Mouse (Mus musculus) limb, embryonic 12.5 days (tissue): ENCODE measurements at regions not wholly inside any gene's neighbourhood (a gene's known extent, or its start where the extent isn't known, plus 50 kb on each side); places are given as distances from the start of the nearest gene placed in this dataset.

Experiments
- ATAC-seq: fragments of 200-750 bp; cut with Nextera tagmentation; 2 replicates; pipeline ENCODE4 v1.8.0; 2017; ENCODE audit warnings: low read depth, moderate TSS enrichment; ENCODE audit not compliant: insufficient number of reproducible peaks, insufficient read depth, low FRiP score, low TSS enrichment
- H3K27ac ChIP-seq: fragments of 300-500 bp; sonication (generic); 2 replicates; pipeline ENCODE4 v1.5.1; 2016; ENCODE audit warnings: mild to moderate bottlenecking, moderate library complexity
- H3K27me3 ChIP-seq: fragments of 300-500 bp; sonication (generic); 2 replicates; pipeline ENCODE4 v1.6.1; 2016; ENCODE audit warnings: mild to moderate bottlenecking, moderate library complexity
- H3K36me3 ChIP-seq: fragments of 300-500 bp; sonication (generic); 2 replicates; pipeline ENCODE4 v1.6.1; 2016; ENCODE audit warnings: mild to moderate bottlenecking, moderate library complexity
- H3K4me1 ChIP-seq: fragments of 300-500 bp; sonication (generic); replicated peaks from 2 replicates; pipeline ENCODE4 v1.6.1; 2016
- H3K4me2 ChIP-seq: fragments of 300-500 bp; sonication (generic); 2 replicates; pipeline ENCODE4 v1.6.1; 2016; ENCODE audit warnings: mild to moderate bottlenecking, moderate library complexity
- H3K4me3 ChIP-seq: fragments of 300-500 bp; sonication (generic); replicated peaks from 2 replicates; pipeline ENCODE4 v1.5.1; 2016; ENCODE audit warnings: mild to moderate bottlenecking
- H3K9ac ChIP-seq: fragments of 300-500 bp; sonication (generic); replicated peaks from 2 replicates; pipeline ENCODE4 v1.6.1; 2016; ENCODE audit warnings: mild to moderate bottlenecking, moderate library complexity
- H3K9me3 ChIP-seq: fragments of 300-500 bp; sonication (generic); 2 replicates; pipeline ENCODE4 v1.6.1; 2016; ENCODE audit warnings: mild to moderate bottlenecking, moderate library complexity
- WGBS: fragments of 180-500 bp; shearing (Covaris S2); methylation state at CpG from one replicate; pipeline ENCODE4 v1.1.7; 2016; 5-methylcytosine and 5-hydroxymethylcytosine counted together

DNA sequence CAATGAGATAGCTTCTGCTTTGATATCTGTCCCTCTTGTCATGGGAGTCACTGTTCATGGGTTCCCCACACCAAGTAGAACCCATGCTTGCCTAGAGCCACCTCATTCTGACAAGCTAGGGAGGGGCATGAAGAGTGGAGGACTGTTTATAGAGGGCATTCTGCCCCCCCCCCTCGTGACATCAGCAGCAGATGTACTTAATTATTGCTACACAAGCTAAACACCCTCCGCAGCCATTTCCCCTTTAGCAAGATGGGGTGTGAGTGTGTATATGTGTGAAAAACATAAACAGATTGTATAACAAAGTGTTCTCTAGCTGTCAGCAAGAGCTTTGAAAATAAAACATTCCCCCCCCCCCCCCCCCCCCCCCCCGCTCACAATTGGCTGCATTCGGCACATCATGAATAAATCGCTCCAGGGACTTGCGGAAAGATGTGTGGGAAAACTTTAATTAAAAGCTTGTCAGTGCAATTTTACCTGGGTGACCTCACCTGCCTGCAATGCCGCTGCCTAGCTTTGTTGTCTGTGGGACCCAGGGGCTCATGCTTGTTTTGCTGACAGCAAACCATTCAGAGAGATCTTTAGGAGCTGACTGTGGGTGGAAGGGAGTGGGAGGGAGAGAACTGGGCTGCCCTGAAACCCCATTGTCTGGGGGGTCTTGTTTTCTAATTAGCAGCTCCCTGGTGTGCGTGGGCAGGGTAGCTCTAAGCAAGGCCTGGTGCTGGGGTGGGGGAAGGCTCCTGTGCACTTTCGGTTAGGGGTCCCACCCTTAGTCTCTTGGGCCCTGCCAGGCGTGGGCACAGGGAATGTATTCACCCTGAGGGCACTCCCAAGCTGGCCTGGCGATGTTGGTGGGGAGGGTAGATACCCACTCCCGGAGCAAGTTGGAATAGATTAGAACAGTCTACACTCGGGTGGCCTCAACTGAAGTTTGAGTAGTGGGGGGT, 63.4 kb downstream of the Irx2 start:
- peaks cover 55% of the 10 kb centered on the region for H3K27me3 ChIP-seq
- no peaks in the 10 kb centered on the region for H3K36me3 ChIP-seq
- WGBS = 50% methylated on average over 13 of the region's 13 CpGs
- no peak overlapping the region for H3K27ac ChIP-seq
- H3K4me2 ChIP-seq = no peak overlapping the region
- H3K9me3 ChIP-seq = no peaks in the 10 kb centered on the region
- ATAC-seq = no peak
- H3K4me3 ChIP-seq = no peak overlapping the region
- H3K9ac ChIP-seq = no peak overlapping the region
- H3K4me1 ChIP-seq = no peaks in the 10 kb centered on the region

DNA sequence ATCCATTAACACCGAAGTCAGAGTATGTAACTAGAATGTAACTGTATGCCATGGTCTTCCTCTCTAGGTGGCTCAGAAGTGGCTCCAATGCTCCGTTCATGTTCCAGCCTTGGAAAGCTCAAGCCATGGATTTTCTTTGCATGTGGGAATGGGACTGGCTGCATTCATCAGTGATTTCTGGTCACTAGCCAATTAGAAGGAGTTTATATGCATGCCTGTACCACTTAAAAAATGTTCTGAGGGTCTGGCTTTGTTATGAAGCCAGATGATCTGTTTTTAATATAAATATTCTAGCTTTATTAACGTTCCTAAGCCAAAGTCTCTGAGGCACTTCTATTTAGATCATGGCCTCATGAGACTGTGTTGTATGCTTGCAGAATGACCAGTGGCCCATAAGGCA, 78.8 kb downstream of the Irx2 start:
- Histone ChIP-seq H3K27me3 (peaks cover 22% of the 10 kb centered on the region; the same call in 1 of the 2 replicates), H3K9ac (no peak overlapping the region), H3K4me3 (no peak overlapping the region), H3K9me3 (no peaks in the 10 kb centered on the region), H3K36me3 (no peaks in the 10 kb centered on the region), H3K4me1 (no peaks in the 10 kb centered on the region), H3K27ac (no peak overlapping the region), H3K4me2 (no peak overlapping the region)
- ATAC-seq = no peak
- WGBS = 72% methylated on average over 3 of the region's 3 CpGs

DNA sequence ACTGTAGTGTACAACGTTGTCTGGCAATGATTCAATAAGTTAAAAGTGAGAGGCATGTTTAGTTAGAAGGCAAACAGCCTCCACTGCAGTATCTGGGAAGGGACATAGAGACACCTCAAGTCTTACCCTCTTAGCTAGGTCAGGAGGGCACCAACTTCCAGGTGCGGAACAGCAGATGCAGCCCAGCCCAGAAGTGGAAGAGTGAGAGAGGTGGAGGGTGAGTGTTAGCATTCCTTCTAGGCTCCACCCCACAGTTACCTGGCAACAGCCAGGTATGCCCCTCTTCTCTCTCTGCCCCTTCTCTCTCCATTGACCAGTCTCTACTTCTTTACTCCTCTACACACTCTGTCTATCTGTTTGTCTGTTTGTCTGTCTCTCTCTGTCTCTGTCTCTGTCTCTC, 80.1 kb downstream of the Irx2 start:
- WGBS = 75% methylated on average over 2 of the region's 2 CpGs
- peaks cover 26% of the 10 kb centered on the region for H3K27me3 ChIP-seq

DNA sequence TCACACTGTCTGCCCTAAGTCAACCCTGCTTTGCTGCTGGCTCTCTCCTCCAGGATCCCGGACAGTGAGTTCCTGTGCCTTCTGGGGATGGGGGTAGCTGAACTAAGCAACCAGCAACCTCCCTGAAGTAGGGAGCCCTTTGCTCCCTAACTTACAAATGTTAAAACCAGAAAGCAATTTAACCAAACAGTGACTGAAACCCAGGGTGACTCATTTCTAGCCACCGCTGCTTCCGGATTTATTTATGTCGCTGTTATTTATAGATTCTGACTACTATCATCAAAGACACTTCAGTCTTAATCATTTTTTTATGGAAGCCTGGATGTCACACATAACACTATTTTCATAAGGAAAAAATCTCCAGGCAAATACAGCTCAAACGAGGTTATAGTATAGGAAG, 81.4 kb downstream of the Irx2 start:
- Histone ChIP-seq H3K4me3 (no peak overlapping the region), H3K27me3 (peaks cover 28% of the 10 kb centered on the region), H3K9me3 (no peaks in the 10 kb centered on the region), H3K36me3 (no peaks in the 10 kb centered on the region), H3K27ac (no peak overlapping the region), H3K4me1 (no peaks in the 10 kb centered on the region), H3K4me2 (no peak overlapping the region), H3K9ac (no peak overlapping the region)
- 72% methylated on average over 5 of the region's 5 CpGs for WGBS
- ATAC-seq = no peak

More for the DNA sequence above, 80.1 kb downstream of the Irx2 start:
- H3K9ac ChIP-seq = no peak overlapping the region
- H3K27ac ChIP-seq = no peak overlapping the region
- no peak overlapping the region for H3K4me2 ChIP-seq
- H3K4me1 ChIP-seq = no peaks in the 10 kb centered on the region
- no peak for ATAC-seq
- H3K4me3 ChIP-seq = no peak overlapping the region
- no peaks in the 10 kb centered on the region for H3K9me3 ChIP-seq
- no peaks in the 10 kb centered on the region for H3K36me3 ChIP-seq

DNA sequence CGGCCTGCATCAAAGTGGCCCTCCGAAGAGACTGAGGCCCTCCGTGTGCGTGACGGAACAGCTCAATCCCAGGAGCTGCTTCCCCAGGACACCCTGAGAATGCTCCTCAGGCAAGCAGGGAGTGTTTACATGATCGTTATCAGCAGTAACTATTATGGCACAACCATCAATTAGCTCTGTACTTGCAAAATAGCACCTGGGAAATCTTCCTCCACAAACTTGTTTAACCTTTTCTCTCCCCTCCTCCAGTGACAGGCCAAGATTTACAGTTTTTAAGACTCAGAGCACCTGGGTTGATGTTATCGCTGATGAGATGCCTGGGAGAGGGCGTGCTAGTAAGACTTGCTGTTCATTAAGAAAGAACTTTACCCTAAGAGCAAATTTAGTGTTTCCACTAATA, 82.5 kb downstream of the Irx2 start:
- ATAC-seq = no peak
- WGBS = 22% methylated on average over 8 of the region's 8 CpGs
- Histone ChIP-seq H3K4me3 (no peak overlapping the region), H3K9ac (no peak overlapping the region), H3K4me1 (no peaks in the 10 kb centered on the region), H3K27ac (no peak overlapping the region), H3K9me3 (no peaks in the 10 kb centered on the region), H3K36me3 (no peaks in the 10 kb centered on the region), H3K4me2 (no peak overlapping the region), H3K27me3 (peaks cover 25% of the 10 kb centered on the region)

DNA sequence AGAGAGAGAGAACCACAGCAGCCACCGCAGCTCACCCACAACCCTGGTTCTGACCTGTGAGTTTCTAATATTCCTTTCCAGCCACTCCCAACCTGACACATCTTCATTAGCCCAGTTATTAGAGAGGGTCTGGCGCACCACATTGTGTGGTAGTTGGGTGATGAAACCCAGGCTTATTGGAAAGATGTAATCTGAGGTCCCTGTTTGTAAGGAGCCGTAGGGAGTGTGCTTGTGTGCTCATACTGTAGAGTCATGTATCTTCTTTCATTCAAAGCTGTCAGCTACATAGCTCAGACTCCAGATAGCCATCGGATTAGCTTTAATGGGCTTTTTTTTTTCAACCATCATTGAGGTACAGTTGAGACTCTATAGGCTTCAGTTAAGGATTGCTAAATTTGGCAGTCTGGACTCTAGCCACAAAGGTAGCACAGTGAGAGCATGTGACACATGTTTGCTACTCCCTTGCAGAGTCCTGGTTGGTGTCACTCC, 83.3 kb downstream of the Irx2 start:
- Histone ChIP-seq H3K4me1 (no peaks in the 10 kb centered on the region), H3K9me3 (no peaks in the 10 kb centered on the region), H3K9ac (no peak overlapping the region), H3K27me3 (peaks cover 25% of the 10 kb centered on the region), H3K27ac (no peak overlapping the region), H3K4me2 (no peak overlapping the region), H3K4me3 (no peak overlapping the region), H3K36me3 (no peaks in the 10 kb centered on the region)
- ATAC-seq = no peak
- 71% methylated on average over 4 of the region's 4 CpGs for WGBS

DNA sequence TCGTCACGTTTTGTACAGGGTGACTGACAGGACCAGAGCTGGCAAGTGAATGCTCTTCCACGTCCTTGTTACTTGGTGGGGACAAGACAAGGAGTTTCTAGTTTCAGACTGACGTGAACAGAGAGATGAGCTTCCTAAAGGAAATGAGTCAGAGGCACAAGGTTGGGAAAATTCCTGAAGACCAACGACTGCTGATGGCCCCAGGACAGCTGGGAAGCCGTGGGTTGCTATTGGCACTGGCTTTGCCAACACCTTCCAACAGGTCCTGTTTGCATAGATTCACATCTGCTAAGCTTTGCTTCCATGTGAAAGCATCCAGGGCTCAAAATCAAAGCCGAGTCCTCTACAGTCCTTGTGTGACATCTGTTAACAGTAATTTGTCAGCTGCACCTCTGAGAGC, 86.2 kb downstream of the Irx2 start:
- 45% methylated on average over 7 of the region's 7 CpGs for WGBS
- H3K4me3 ChIP-seq = no peak overlapping the region
- H3K9me3 ChIP-seq = no peaks in the 10 kb centered on the region
- no peaks in the 10 kb centered on the region for H3K4me1 ChIP-seq
- H3K4me2 ChIP-seq = no peak overlapping the region
- no peak overlapping the region for H3K27ac ChIP-seq
- H3K27me3 ChIP-seq = peaks cover 17% of the 10 kb centered on the region
- no peak overlapping the region for H3K9ac ChIP-seq
- ATAC-seq = no peak
- no peaks in the 10 kb centered on the region for H3K36me3 ChIP-seq

DNA sequence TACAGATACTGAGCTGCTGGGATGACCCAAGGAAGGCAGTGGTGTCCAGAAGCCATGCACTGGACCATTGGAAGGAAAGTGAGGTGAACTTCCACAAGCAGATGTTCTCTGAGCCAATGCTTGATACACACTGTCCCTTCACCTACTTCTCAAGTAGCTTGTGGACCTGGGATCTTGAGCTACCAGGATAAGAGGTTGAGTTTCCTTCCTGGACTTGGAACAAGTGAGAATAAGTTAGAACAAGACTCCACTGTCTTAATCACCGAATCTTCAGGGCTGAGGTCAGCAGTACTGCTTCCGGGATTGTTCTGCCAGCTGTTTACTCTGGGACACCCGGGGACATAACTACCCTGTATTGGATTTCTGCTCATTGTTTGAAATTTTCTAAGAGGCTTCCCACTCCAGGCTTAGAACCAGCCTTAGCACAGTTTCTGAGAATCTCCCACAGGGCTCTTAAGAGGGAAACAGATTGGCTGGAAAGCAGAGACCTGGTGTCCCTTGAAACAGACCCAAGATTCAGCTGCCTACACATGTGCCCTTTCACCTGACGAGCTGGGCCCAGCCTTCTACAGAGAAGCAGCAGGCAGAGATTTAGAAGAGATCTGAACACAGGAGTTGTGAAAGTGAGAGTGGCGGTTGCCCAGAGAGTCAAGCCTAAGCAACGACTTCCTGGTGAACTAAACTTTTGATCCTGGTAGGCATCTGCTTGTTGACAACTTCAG, 87.5 kb downstream of the Irx2 start:
- H3K4me3 ChIP-seq = no peak overlapping the region
- no peaks in the 10 kb centered on the region for H3K4me1 ChIP-seq
- no peaks in the 10 kb centered on the region for H3K36me3 ChIP-seq
- no peaks in the 10 kb centered on the region for H3K9me3 ChIP-seq
- H3K4me2 ChIP-seq = no peak overlapping the region
- WGBS = 52% methylated on average over 6 of the region's 6 CpGs
- H3K27me3 ChIP-seq = peaks cover 24% of the 10 kb centered on the region
- no peak for ATAC-seq
- H3K9ac ChIP-seq = no peak overlapping the region
- no peak overlapping the region for H3K27ac ChIP-seq

DNA sequence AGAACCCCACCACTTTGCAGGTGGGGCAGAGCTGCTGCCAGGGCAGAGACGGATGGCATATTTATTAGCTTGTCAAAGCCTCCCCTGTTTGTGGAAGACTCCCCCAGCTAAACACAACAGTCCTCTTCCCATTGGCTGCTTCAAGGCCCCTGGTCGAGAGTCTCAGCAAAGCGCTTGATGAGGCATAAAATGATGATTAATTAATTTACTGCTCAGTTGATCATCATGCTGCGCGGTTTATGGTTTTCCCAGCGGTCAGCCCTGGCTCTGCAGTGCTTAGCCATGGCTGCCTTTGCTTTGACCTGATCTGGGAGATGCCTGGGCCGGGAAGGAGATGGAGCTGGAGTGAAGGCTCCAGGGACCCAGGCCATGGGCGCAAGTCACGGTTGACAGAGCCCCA, 98.5 kb downstream of the Irx2 start:
- no peak for ATAC-seq
- no peak overlapping the region for H3K4me2 ChIP-seq
- no peaks in the 10 kb centered on the region for H3K9me3 ChIP-seq
- H3K4me3 ChIP-seq = no peak overlapping the region
- no peak overlapping the region for H3K9ac ChIP-seq
- H3K27me3 ChIP-seq = peaks cover 3% of the 10 kb centered on the region; the same call in 1 of the 2 replicates
- no peaks in the 10 kb centered on the region for H3K4me1 ChIP-seq
- no peaks in the 10 kb centered on the region for H3K36me3 ChIP-seq
- WGBS = 49% methylated on average over 9 of the region's 9 CpGs
- no peak overlapping the region for H3K27ac ChIP-seq

DNA sequence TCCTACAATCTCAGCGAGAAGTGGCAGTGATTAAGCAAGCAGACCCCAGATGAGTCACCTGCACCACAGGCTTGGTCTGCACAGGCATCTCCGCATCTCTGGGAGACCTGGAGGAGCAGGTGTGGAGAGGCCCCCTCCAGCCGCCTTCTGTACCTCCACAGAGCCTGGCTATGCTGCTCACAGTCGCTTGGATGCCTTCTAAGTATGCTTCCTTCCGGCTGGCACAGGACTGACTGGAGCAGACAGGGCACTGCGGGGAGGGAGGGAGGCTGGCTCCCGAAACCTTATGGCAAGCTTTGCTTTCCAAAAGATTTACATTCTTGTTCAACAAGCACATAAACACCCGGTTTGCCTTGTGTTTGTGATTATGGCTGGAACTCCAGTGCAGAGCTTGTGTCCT, 107.3 kb downstream of the Irx2 start:
- H3K27ac ChIP-seq = no peak overlapping the region
- H3K36me3 ChIP-seq = no peaks in the 10 kb centered on the region
- no peak for ATAC-seq
- 47% methylated on average over 8 of the region's 8 CpGs for WGBS
- peaks cover 3% of the 10 kb centered on the region; the same call in 1 of the 2 replicates for H3K4me1 ChIP-seq
- H3K27me3 ChIP-seq = peaks cover 45% of the 10 kb centered on the region
- no peaks in the 10 kb centered on the region for H3K9me3 ChIP-seq
- no peak overlapping the region for H3K9ac ChIP-seq
- H3K4me3 ChIP-seq = no peak overlapping the region
- H3K4me2 ChIP-seq = no peak overlapping the region

DNA sequence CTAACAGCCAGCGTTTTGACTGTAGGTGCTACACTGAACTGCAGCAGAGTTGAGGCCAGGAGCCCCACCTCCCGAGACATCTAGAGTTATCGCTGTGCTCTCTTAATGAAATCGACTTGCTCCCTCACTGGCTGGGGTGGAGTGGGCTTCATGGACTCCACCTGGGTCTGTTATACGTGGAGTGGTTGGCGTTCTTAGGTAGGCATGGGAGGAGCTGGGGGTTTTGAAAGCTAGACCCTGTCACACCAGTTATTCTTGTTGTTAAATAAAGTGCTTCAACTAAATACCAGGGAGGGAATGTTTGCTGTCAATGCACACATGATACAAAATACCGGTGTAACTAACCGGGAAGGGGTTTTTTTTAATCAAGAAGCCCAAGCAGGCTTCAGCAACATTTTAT, 108.4 kb downstream of the Irx2 start:
- Histone ChIP-seq H3K4me1 (peaks cover 3% of the 10 kb centered on the region; the same call in 1 of the 2 replicates), H3K4me3 (no peak overlapping the region), H3K27me3 (peaks cover 45% of the 10 kb centered on the region), H3K4me2 (no peak overlapping the region), H3K9ac (no peak overlapping the region), H3K36me3 (no peaks in the 10 kb centered on the region), H3K27ac (no peak overlapping the region), H3K9me3 (no peaks in the 10 kb centered on the region)
- 72% methylated on average over 8 of the region's 8 CpGs for WGBS
- no peak for ATAC-seq
